Mouse (Mus musculus): ENCODE results near the gene Klk5.

Gene Klk5

GRCm38 (mm10) chr7:43874868-43875375 lies 33.2 kb downstream of the Klk5 start:
- no peak for DNase-seq (ENCODE audit: inconsistent age in 2 of 2, low spot score in 1 of 2)

GRCm38 (mm10) chr7:43876444-43876843 lies 34.7 kb downstream of the Klk5 start:
- DNase-seq (ENCODE audit: inconsistent age in 2 of 2, low spot score in 1 of 2): no peak

- DNase-seq (ENCODE audit: inconsistent age in 2 of 2, low spot score in 1 of 2): no peak
These were observed 36.5 kb downstream of the Klk5 start for GRCm38 (mm10) chr7:43878281-43878680.

- DNase-seq (ENCODE audit: inconsistent age in 2 of 2, low spot score in 1 of 2): no peak
These were observed 39.1 kb downstream of the Klk5 start, which contains the start of gene Klk4 for GRCm38 (mm10) chr7:43880912-43881311. TSS of gene Klk4 (plus strand) at chr7:43881160.

GRCm38 (mm10) chr7:43882346-43882745 lies 40.6 kb downstream of the Klk5 start:
- no peak for DNase-seq (ENCODE audit: inconsistent age in 2 of 2, low spot score in 1 of 2)

GRCm38 (mm10) chr7:43882811-43883210 lies 41.0 kb downstream of the Klk5 start:
- DNase-seq (ENCODE audit: inconsistent age in 2 of 2, low spot score in 1 of 2): no peak

- peak; percentile 31 to 77 for DNase-seq (ENCODE audit: inconsistent age in 2 of 2, low spot score in 1 of 2)
These were observed 41.8 kb downstream of the Klk5 start for GRCm38 (mm10) chr7:43883547-43883946.

GRCm38 (mm10) chr7:43891365-43891764 lies 49.6 kb downstream of the Klk5 start:
- DNase-seq (ENCODE audit: inconsistent age in 2 of 2, low spot score in 1 of 2): no peak

GRCm38 (mm10) chr7:43891788-43892187 lies 50.0 kb downstream of the Klk5 start:
- no peak for DNase-seq (ENCODE audit: inconsistent age in 2 of 2, low spot score in 1 of 2)

GRCm38 (mm10) chr7:43894836-43895235 lies 53.1 kb downstream of the Klk5 start:
- DNase-seq (ENCODE audit: inconsistent age in 2 of 2, low spot score in 1 of 2): peak; percentile 81 to 96

Measured in adrenal gland, adult (tissue).